Mouse (Mus musculus) hindbrain, embryonic 14.5 days (tissue): ENCODE data around the gene Prrc2a. TPM values are rescaled to one million over a fixed set of nuclear protein-coding genes. Genes with fewer than 3 reads are reported as not detected.

Source experiments
- ATAC-seq: fragments of 200-750 bp; cut with Nextera tagmentation; 2 replicates; pipeline ENCODE4 v1.8.0; 2017; ENCODE audit warnings: moderate number of reproducible peaks, mild to moderate bottlenecking, moderate TSS enrichment, moderate library complexity; ENCODE audit not compliant: low FRiP score
- DNase-seq: peaks from one replicate; pipeline ENCODE4 v3.0.0-alpha.2; 2015; ENCODE audit warnings: low spot score
- H3K27ac ChIP-seq: fragments of 300-500 bp; sonication (generic); 2 replicates; pipeline ENCODE4 v1.5.1; 2014; ENCODE audit warnings: mild to moderate bottlenecking, moderate library complexity
- H3K27me3 ChIP-seq: fragments of 300-500 bp; sonication (generic); 2 replicates; pipeline ENCODE4 v1.6.1; 2014; ENCODE audit warnings: mild to moderate bottlenecking, low read length, mixed read lengths; ENCODE audit not compliant: control insufficient read depth, insufficient read depth
- H3K36me3 ChIP-seq: fragments of 300-500 bp; sonication (generic); replicated peaks from 2 replicates; pipeline ENCODE4 v1.6.1; 2014; ENCODE audit not compliant: control insufficient read depth, insufficient read depth
- H3K4me1 ChIP-seq: fragments of 300-500 bp; sonication (generic); replicated peaks from 2 replicates; pipeline ENCODE4 v1.6.1; 2014; ENCODE audit warnings: antibody characterized with exemption, low read length, mixed read lengths; ENCODE audit not compliant: control insufficient read depth, insufficient read depth
- H3K4me2 ChIP-seq: fragments of 300-500 bp; sonication (generic); replicated peaks from 2 replicates; pipeline ENCODE4 v1.6.1; 2014; ENCODE audit warnings: mild to moderate bottlenecking, moderate library complexity
- H3K4me3 ChIP-seq: fragments of 300-500 bp; sonication (generic); replicated peaks from 2 replicates; pipeline ENCODE4 v1.5.1; 2014; ENCODE audit warnings: mild to moderate bottlenecking, low read length
- H3K9ac ChIP-seq: fragments of 300-500 bp; sonication (generic); 2 replicates; pipeline ENCODE4 v1.6.1; 2014
- H3K9me3 ChIP-seq: fragments of 300-500 bp; sonication (generic); 2 replicates; pipeline ENCODE4 v1.6.1; 2016; ENCODE audit warnings: low read length; ENCODE audit not compliant: control insufficient read depth
- WGBS: fragments of 180-500 bp; shearing (Covaris S2); extraction: QIAGEN DNeasy Blood & Tissue Kit; methylation state at CpG from one replicate; pipeline ENCODE4 v1.1.7; 2014; 5-methylcytosine and 5-hydroxymethylcytosine counted together
- polyA plus RNA-seq: library from polyadenylated mRNA; unstranded; fragments of >200 nt; fragmentation: Nextera tagmentation; extraction: Ambion mirVana; gene quantifications from 2 replicates; pipeline ENCODE4 v1.2.1, GENCODE M21; 2014

The Prrc2a gene
- polyA plus RNA-seq, 1 experiment from 2014 or later = 168 TPM

GRCm38 (mm10) chr17:35133517-35133916, 31.2 kb downstream of the Prrc2a start:
- WGBS = 96% methylated on average over 7 of the region's 7 CpGs
- DNase-seq = no peak
- peaks cover 20% of the 10 kb centered on the region for H3K4me1 ChIP-seq
- no peak overlapping the region for H3K4me2 ChIP-seq
- no peak overlapping the region for H3K9ac ChIP-seq
- no peak overlapping the region for H3K27ac ChIP-seq
- no peak for ATAC-seq
- no peaks in the 10 kb centered on the region for H3K27me3 ChIP-seq
- H3K36me3 ChIP-seq = peaks cover 23% of the 10 kb centered on the region
- no peaks in the 10 kb centered on the region for H3K9me3 ChIP-seq
- no peak overlapping the region for H3K4me3 ChIP-seq

GRCm38 (mm10) chr17:35132174-35132560, 32.5 kb downstream of the Prrc2a start:
- Histone ChIP-seq H3K36me3 (peaks cover 19% of the 10 kb centered on the region; the same call in 1 of the 2 replicates), H3K27me3 (no peaks in the 10 kb centered on the region), H3K4me1 (peaks cover 13% of the 10 kb centered on the region), H3K4me3 (no peak overlapping the region), H3K27ac (no peak overlapping the region), H3K4me2 (no peak overlapping the region), H3K9me3 (no peaks in the 10 kb centered on the region), H3K9ac (no peak overlapping the region)
- DNase-seq (no peak), ATAC-seq (no peak)
- WGBS = 78% methylated on average over 3 of the region's 3 CpGs

- Histone ChIP-seq H3K36me3 (peaks cover 19% of the 10 kb centered on the region; the same call in 1 of the 2 replicates), H3K9me3 (no peaks in the 10 kb centered on the region), H3K27ac (no peak within 1 kb of the TSS), H3K4me3 (no peak within 1 kb of the TSS), H3K27me3 (no peaks in the 10 kb centered on the region), H3K9ac (no peak within 1 kb of the TSS), H3K4me2 (no peak within 1 kb of the TSS), H3K4me1 (peaks cover 13% of the 10 kb centered on the region)
- 84% methylated on average over 15 of the region's 15 CpGs for WGBS
- ATAC-seq (no peak), DNase-seq (no peak)
These were observed 33.1 kb downstream of the Prrc2a start, which contains the start of gene Apom for GRCm38 (mm10) chr17:35131500-35132173. Gene Apom, minus strand, starts transcription at chr17:35132050.

GRCm38 (mm10) chr17:35131038-35131437, 33.7 kb downstream of the Prrc2a start:
- Histone ChIP-seq H3K4me2 (no peak overlapping the region), H3K9me3 (no peaks in the 10 kb centered on the region), H3K9ac (no peak overlapping the region), H3K4me3 (no peak overlapping the region), H3K4me1 (peaks cover 9% of the 10 kb centered on the region), H3K36me3 (peaks cover 19% of the 10 kb centered on the region; the same call in 1 of the 2 replicates), H3K27ac (no peak overlapping the region), H3K27me3 (no peaks in the 10 kb centered on the region)
- no peak for ATAC-seq
- no peak for DNase-seq
- WGBS = 87% methylated on average over 8 of the region's 8 CpGs

- Histone ChIP-seq H3K4me1 (peaks cover 9% of the 10 kb centered on the region), H3K9me3 (no peaks in the 10 kb centered on the region), H3K27ac (no peak overlapping the region), H3K4me2 (no peak overlapping the region), H3K9ac (no peak overlapping the region), H3K27me3 (no peaks in the 10 kb centered on the region), H3K4me3 (no peak overlapping the region), H3K36me3 (peaks cover 30% of the 10 kb centered on the region)
- WGBS = 73% methylated on average over 11 of the region's 11 CpGs
- DNase-seq (no peak), ATAC-seq (no peak)
These were observed 35.7 kb downstream of the Prrc2a start for GRCm38 (mm10) chr17:35128996-35129395.

- ATAC-seq (no peak), DNase-seq (no peak)
- 70% methylated on average over 13 of the region's 13 CpGs for WGBS
- H3K4me3 ChIP-seq = peak overlapping the region; percentile 54
- peak overlapping the region; percentile 80 for H3K9ac ChIP-seq
- no peaks in the 10 kb centered on the region for H3K27me3 ChIP-seq
- H3K9me3 ChIP-seq = no peaks in the 10 kb centered on the region
- peaks cover 39% of the 10 kb centered on the region for H3K36me3 ChIP-seq
- peaks cover 15% of the 10 kb centered on the region for H3K4me1 ChIP-seq
- no peak overlapping the region for H3K27ac ChIP-seq
- H3K4me2 ChIP-seq = peak overlapping the region; percentile 53
These were observed 37.7 kb downstream of the Prrc2a start for GRCm38 (mm10) chr17:35127017-35127416.

GRCm38 (mm10) chr17:35126206-35126611, 38.5 kb downstream of the Prrc2a start, which contains the start of gene D17H6S53E:
Gene D17H6S53E, plus strand, starts transcription at chr17:35126373.
- no peaks in the 10 kb centered on the region for H3K9me3 ChIP-seq
- DNase-seq = peak; percentile 70
- peaks cover 39% of the 10 kb centered on the region for H3K36me3 ChIP-seq
- peak within 1 kb of the TSS; percentile 54 for H3K4me3 ChIP-seq
- H3K4me2 ChIP-seq = peak within 1 kb of the TSS; percentile 53
- peak within 1 kb of the TSS; percentile 80 for H3K9ac ChIP-seq
- H3K27me3 ChIP-seq = no peaks in the 10 kb centered on the region
- ATAC-seq = peak; percentile 48
- peak within 1 kb of the TSS; percentile 71 for H3K27ac ChIP-seq
- peaks cover 15% of the 10 kb centered on the region for H3K4me1 ChIP-seq
- under 1% methylated on average over 36 of the region's 36 CpGs for WGBS

GRCm38 (mm10) chr17:35125578-35125977, 39.1 kb downstream of the Prrc2a start:
- Histone ChIP-seq H3K27me3 (no peaks in the 10 kb centered on the region), H3K27ac (peak overlapping the region; percentile 71; the same call in 1 of the 2 replicates)
- WGBS = 29% methylated on average over 6 of the region's 6 CpGs

GRCm38 (mm10) chr17:35125081-35125480, 39.6 kb downstream of the Prrc2a start:
- H3K4me1 ChIP-seq = peaks cover 22% of the 10 kb centered on the region
- no peaks in the 10 kb centered on the region for H3K27me3 ChIP-seq
- ATAC-seq = no peak
- no peak overlapping the region for H3K27ac ChIP-seq
- no peak overlapping the region for H3K9ac ChIP-seq
- H3K4me2 ChIP-seq = peak overlapping the region; percentile 53; the same call in 1 of the 2 replicates
- 100% methylated on average over 1 of the region's 1 CpGs for WGBS
- no peaks in the 10 kb centered on the region for H3K9me3 ChIP-seq
- H3K4me3 ChIP-seq = no peak overlapping the region
- DNase-seq = no peak
- H3K36me3 ChIP-seq = peaks cover 31% of the 10 kb centered on the region

More at GRCm38 (mm10) chr17:35125578-35125977, 39.1 kb downstream of the Prrc2a start:
- Histone ChIP-seq H3K9me3 (no peaks in the 10 kb centered on the region), H3K36me3 (peaks cover 36% of the 10 kb centered on the region), H3K9ac (peak overlapping the region; percentile 80), H3K4me1 (peaks cover 17% of the 10 kb centered on the region), H3K4me3 (peak overlapping the region; percentile 54), H3K4me2 (peak overlapping the region; percentile 53)
- no peak for ATAC-seq
- DNase-seq = no peak
